Mouse (Mus musculus): ENCODE results near the gene Nkain4. TPM values are rescaled to one million over a fixed set of nuclear protein-coding genes. Genes with fewer than 3 reads are reported as not detected.

Nkain4 gene
- polyA plus RNA-seq, 1 experiment from 2014 or later = 2.4 TPM

DNA sequence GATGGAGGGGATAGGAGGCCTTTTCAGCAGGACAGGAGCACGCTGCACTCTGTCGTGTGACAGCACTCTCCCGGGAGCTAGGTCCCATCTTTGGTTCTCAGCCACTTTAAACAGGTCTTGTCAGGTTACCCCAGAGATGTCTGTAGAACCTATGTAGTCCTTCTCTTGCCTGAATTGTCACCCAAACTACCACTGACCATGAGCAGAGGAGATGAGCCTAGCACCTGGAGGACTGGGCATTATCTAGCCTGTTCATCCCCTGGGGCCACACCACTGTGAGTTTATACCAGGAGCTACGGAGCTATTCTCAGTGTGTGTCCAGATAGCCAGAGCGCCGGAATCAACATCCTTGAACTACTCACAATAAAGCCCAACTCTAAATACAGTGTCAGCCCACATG is 56.6 kb downstream of the Nkain4 start:
- WGBS (ENCODE audit: insufficient replicate concordance) = 68% methylated on average over 6 of the region's 6 CpGs
- Histone ChIP-seq H3K4me1 (peaks cover 21% of the 10 kb centered on the region), H3K27ac (no peak overlapping the region), H3K4me3 (no peak overlapping the region), H3K9me3 (replicated peaks) (no peaks in the 10 kb centered on the region), H3K4me2 (no peak overlapping the region), H3K9ac (no peak overlapping the region), H3K36me3 (no peaks in the 10 kb centered on the region), H3K27me3 (replicated peaks) (peaks cover 61% of the 10 kb centered on the region)
- no peak for ATAC-seq

GRCm38 (mm10) chr2:180896819-180897625 is 57.5 kb downstream of the Nkain4 start:
- no peak overlapping the region for H3K4me3 ChIP-seq
- no peak overlapping the region for H3K4me2 ChIP-seq
- H3K9ac ChIP-seq = no peak overlapping the region
- ATAC-seq = no peak
- no peak overlapping the region for H3K27ac ChIP-seq
- no peaks in the 10 kb centered on the region for H3K9me3 ChIP-seq (replicated peaks)
- H3K36me3 ChIP-seq = no peaks in the 10 kb centered on the region
- 64% methylated on average over 15 of the region's 15 CpGs for WGBS (ENCODE audit: insufficient replicate concordance)
- peaks cover 70% of the 10 kb centered on the region for H3K27me3 ChIP-seq (replicated peaks)
- H3K4me1 ChIP-seq = peaks cover 19% of the 10 kb centered on the region

DNA sequence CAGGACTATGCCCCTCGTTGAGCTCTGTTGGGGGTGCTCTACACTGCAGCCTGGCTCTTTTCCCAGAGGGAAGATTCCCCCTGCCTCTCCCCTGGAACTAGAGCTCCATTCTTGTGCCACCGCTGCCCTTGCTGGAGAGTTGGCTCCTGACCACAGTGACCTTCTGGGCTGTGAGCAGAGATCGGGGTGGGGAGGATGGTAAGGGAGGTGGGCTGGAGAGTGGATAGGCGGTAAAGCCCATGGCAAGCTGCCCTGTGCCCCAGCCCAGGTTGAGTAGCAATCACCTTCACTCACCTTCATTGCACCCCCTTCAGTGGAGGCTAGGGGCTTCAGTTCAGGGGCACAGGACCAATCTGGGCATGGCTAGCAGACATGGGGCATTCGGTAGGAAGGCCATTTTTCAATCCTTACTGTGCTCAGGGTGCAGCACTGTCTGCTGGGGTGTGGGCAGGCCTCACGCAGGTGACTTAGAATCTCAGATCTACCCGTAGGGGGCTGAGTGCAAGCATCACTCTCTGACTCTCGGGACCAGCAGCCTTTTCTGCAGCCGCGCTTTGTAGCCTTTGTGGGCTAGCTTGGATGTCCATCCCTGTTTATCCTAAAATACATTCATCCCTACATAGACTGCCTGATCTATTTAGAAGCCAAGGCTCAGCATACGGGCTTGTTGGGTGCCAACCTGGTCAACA is 58.5 kb downstream of the Nkain4 start:
- ATAC-seq = no peak
- Histone ChIP-seq H3K9ac (no peak overlapping the region), H3K4me1 (peaks cover 19% of the 10 kb centered on the region), H3K27ac (no peak overlapping the region), H3K36me3 (no peaks in the 10 kb centered on the region), H3K4me2 (no peak overlapping the region), H3K27me3 (replicated peaks) (peaks cover 80% of the 10 kb centered on the region), H3K9me3 (replicated peaks) (no peaks in the 10 kb centered on the region), H3K4me3 (no peak overlapping the region)
- 56% methylated on average over 11 of the region's 11 CpGs for WGBS (ENCODE audit: insufficient replicate concordance)

DNA sequence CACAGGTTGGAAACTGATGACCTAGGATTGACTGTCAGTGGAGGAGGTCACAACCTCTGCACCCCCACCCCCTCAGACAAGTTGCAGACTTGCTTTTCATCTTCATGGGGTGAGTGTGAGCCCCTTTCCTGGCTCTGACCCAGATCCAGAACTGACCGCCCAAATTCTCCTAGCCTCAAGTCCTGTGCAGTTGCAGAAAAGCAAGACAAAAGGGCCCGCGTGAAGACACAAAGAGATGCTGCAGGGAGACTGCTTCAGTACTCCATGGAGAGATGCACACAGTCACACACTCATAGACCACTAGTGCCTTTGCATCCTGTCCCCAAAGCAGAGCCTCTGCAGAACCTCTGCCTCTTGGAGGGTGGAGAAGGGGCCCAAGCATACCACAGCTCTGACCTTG is 59.2 kb downstream of the Nkain4 start:
- H3K36me3 ChIP-seq = no peaks in the 10 kb centered on the region
- ATAC-seq = no peak
- H3K9me3 ChIP-seq (replicated peaks) = no peaks in the 10 kb centered on the region
- no peak overlapping the region for H3K4me3 ChIP-seq
- H3K27me3 ChIP-seq (replicated peaks) = peaks cover 87% of the 10 kb centered on the region
- no peak overlapping the region for H3K27ac ChIP-seq
- WGBS (ENCODE audit: insufficient replicate concordance) = 61% methylated on average over 3 of the region's 3 CpGs
- no peak overlapping the region for H3K9ac ChIP-seq
- H3K4me1 ChIP-seq = peaks cover 19% of the 10 kb centered on the region
- no peak overlapping the region for H3K4me2 ChIP-seq

DNA sequence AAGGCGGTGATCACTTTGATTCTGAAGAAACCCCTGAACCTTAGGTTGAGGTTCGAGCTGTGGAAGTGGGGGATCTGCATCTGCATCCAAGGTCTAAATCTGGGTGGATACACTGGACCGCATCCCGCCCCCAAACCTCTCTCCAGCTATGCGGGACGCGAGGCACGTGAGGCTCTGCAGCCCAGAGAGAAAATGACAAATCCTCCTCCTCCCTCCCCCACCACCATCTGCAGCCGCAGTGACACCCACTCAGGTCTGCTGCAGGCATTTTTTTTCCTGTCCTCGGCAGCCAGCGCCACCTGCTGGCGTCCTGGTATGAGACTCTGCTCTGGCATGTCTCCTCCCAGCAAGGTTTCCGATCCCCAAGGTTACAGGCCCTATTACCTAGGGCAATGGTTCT is 59.8 kb downstream of the Nkain4 start:
- Histone ChIP-seq H3K9me3 (replicated peaks) (no peaks in the 10 kb centered on the region), H3K4me3 (no peak overlapping the region), H3K27ac (no peak overlapping the region), H3K36me3 (no peaks in the 10 kb centered on the region), H3K9ac (no peak overlapping the region), H3K4me2 (no peak overlapping the region), H3K4me1 (peaks cover 19% of the 10 kb centered on the region), H3K27me3 (replicated peaks) (peaks cover 93% of the 10 kb centered on the region)
- ATAC-seq = peak; percentile 22; the same call in 1 of the 2 replicates
- 2% methylated on average over 13 of the region's 13 CpGs for WGBS (ENCODE audit: insufficient replicate concordance)

DNA sequence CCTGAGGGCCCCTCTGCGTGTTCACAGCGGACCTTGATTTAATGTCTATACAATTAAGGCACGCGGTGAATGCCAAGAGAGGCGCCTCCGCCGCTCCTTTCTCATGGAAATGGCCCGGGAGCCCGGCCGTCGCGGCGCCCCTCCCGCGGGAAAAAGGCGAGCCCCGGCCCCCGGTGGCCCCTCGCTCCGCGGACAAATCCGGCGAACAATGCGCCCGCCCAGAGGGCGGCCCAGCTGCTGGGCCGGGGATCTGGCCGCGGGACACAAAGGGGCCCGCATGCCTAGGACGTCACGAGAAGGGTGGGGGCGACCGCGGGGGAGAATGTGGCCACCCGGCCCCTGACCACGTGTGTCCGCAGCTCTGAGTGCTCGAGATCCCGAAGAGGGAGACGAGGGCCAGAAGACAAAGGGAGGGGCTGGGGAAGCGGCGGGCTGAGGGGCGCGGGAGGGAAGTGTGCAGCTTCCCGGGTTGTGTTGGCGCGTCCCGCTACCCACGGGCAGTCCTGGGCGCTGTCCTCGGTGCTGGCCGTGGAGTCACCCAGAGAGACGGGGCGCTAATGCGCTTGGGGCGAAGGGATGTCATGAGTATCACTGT is 60.4 kb downstream of the Nkain4 start:
- Histone ChIP-seq H3K9me3 (replicated peaks) (no peaks in the 10 kb centered on the region), H3K27ac (no peak overlapping the region), H3K36me3 (no peaks in the 10 kb centered on the region), H3K27me3 (replicated peaks) (peaks cover 99% of the 10 kb centered on the region), H3K4me3 (peak overlapping the region; percentile 39), H3K4me2 (peak overlapping the region; percentile 60), H3K4me1 (peaks cover 19% of the 10 kb centered on the region), H3K9ac (no peak overlapping the region)
- peak; percentile 10; the same call in 1 of the 2 replicates for ATAC-seq
- WGBS (ENCODE audit: insufficient replicate concordance) = 2% methylated on average over 57 of the region's 57 CpGs

GRCm38 (mm10) chr2:180893537-180894028 is 60.9 kb downstream of the Nkain4 start:
- H3K4me2 ChIP-seq = peak overlapping the region; percentile 60
- no peak for ATAC-seq
- H3K27me3 ChIP-seq (replicated peaks) = peaks cover 100% of the 10 kb centered on the region
- H3K27ac ChIP-seq = no peak overlapping the region
- peak overlapping the region; percentile 39 for H3K4me3 ChIP-seq
- 2% methylated on average over 50 of the region's 50 CpGs for WGBS (ENCODE audit: insufficient replicate concordance)
- H3K4me1 ChIP-seq = peaks cover 19% of the 10 kb centered on the region
- H3K9ac ChIP-seq = no peak overlapping the region
- H3K9me3 ChIP-seq (replicated peaks) = no peaks in the 10 kb centered on the region
- H3K36me3 ChIP-seq = no peaks in the 10 kb centered on the region

DNA sequence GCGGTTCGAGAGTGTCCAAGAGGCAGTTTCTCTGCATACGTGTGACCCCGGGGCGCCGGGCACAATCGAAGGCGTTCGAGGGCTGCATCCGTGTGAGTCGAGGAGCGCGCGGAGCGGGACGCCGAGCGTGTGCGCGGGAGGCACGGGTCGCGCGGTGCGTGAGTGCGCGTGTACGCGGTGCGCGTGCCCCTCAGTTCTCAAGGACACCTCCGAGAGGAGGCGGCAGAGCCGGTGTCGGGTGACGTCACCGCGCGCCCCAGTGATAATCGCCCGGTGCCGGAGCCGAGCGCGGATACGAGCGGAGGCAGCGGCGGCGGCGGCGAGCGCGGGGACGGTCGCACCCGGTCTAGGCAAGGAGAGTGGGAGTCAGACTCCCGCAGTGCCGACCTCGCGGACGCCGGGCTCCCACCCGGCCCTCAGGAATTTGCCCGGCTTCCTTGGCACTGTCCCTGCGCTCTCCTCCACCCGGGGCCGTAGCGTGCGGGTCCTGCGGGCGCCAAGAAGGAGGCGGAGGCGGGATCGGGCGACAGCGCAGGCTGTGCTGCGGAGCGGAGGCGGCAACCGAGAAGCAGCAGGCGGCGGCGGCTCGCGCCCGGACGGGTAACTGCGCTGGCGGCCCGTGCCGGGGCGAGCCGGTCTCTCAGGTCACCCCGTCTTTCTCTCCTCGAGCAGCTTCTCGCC is 61.5 kb downstream of the Nkain4 start:
- peaks cover 19% of the 10 kb centered on the region for H3K4me1 ChIP-seq
- H3K27ac ChIP-seq = no peak overlapping the region
- peaks cover 100% of the 10 kb centered on the region for H3K27me3 ChIP-seq (replicated peaks)
- ATAC-seq = no peak
- 3% methylated on average over 90 of the region's 97 CpGs for WGBS (ENCODE audit: insufficient replicate concordance)
- peak overlapping the region; percentile 39 for H3K4me3 ChIP-seq
- peak overlapping the region; percentile 60 for H3K4me2 ChIP-seq
- no peak overlapping the region for H3K9ac ChIP-seq
- H3K36me3 ChIP-seq = no peaks in the 10 kb centered on the region
- no peaks in the 10 kb centered on the region for H3K9me3 ChIP-seq (replicated peaks)

DNA sequence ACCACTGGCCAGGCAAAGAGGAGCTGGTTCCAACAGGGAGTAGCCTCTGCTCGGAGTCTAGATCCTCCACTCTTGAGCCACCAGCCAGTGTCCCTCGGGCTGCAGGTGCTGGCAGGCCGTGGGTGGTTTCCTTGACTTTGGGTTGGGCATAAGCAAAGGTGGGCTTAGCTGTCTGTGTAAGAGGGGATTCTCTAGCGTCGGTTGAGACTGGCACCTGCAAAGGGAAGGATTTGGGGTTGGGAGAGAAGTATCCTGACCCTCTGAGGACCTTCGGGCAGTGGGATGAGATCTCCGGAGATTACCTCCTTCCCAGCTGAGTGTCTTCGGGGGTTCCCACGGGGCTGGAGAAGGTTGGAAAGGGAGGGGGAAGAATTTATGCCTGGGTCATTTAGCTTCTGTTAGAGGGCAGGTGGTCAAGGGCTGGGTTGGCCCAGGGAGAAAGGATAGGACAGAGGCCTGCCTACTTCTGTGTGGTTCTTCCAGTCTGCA is 62.6 kb downstream of the Nkain4 start:
- WGBS (ENCODE audit: insufficient replicate concordance) = 13% methylated on average over 9 of the region's 9 CpGs
- ATAC-seq = no peak
- peaks cover 19% of the 10 kb centered on the region for H3K4me1 ChIP-seq

GRCm38 (mm10) chr2:180891075-180891834 is 63.2 kb downstream of the Nkain4 start:
- Histone ChIP-seq H3K36me3 (no peaks in the 10 kb centered on the region), H3K4me2 (no peak overlapping the region), H3K4me3 (no peak overlapping the region), H3K27ac (no peak overlapping the region), H3K9me3 (replicated peaks) (no peaks in the 10 kb centered on the region), H3K4me1 (peaks cover 19% of the 10 kb centered on the region), H3K27me3 (replicated peaks) (peaks cover 100% of the 10 kb centered on the region), H3K9ac (no peak overlapping the region)
- no peak for ATAC-seq
- 3% methylated on average over 37 of the region's 37 CpGs for WGBS (ENCODE audit: insufficient replicate concordance)

More for the DNA sequence above, 62.6 kb downstream of the Nkain4 start:
- no peak overlapping the region for H3K9ac ChIP-seq
- H3K9me3 ChIP-seq (replicated peaks) = no peaks in the 10 kb centered on the region
- H3K27ac ChIP-seq = no peak overlapping the region
- no peak overlapping the region for H3K4me3 ChIP-seq
- peaks cover 100% of the 10 kb centered on the region for H3K27me3 ChIP-seq (replicated peaks)
- no peak overlapping the region for H3K4me2 ChIP-seq
- no peaks in the 10 kb centered on the region for H3K36me3 ChIP-seq
